Mouse (Mus musculus): ENCODE results near the gene Brwd1.

GRCm38 (mm10) chr16:96110655-96111345 lies 28.5 kb upstream of the Brwd1 start:
- TF ChIP-seq CTCF (IDR thresholded peaks at IDR 0.05; ENCODE audit: borderline replicate concordance, control insufficient read depth, extremely low read depth, insufficient read depth, low read length, poor library complexity) (no peak), POLR2A (IDR thresholded peaks at IDR 0.05; ENCODE audit: control insufficient read depth, extremely low read depth, insufficient read depth, low read length, poor library complexity) (no peak)

Data from thymus, adult 2 months (tissue).